In genomic region chr8:12607223-12607622, GRCm38 (mm10) we compare ENCODE assay signal across 9 mouse cellular contexts. TPM values are rescaled to one million over a fixed set of nuclear protein-coding genes. Genes with fewer than 3 reads are reported as not detected.
DNase-seq lines count a peak whose midpoint lies in the region; ATAC-seq and TF ChIP-seq lines count a peak whose summit lies in the region.
"Had no signal": no experiment of that assay in that cellular context is flagged by ENCODE, and none has a peak within 500 bp of the region (broad histone marks: within the 10 kb centered on the region; RNA-seq: fewer than 3 reads in every experiment).

No protein-coding gene starts in this region.

- peaks cover 10% of the 10 kb centered on the region; the same call in 1 of the 2 replicates for H3K27me3 ChIP-seq in embryonic facial prominence, embryonic 10.5 days (replicated peaks; ENCODE audit: low read depth, poor library complexity, severe bottlenecking)
- no peaks in the 10 kb centered on the region for H3K27me3 ChIP-seq in heart, postnatal 0 days (ENCODE audit: control insufficient read depth, insufficient read depth, low read length)
- peaks cover 26% of the 10 kb centered on the region for H3K27me3 ChIP-seq in liver, embryonic 12.5 days (replicated peaks)
- H3K27me3 ChIP-seq in neural tube, embryonic 14.5 days (ENCODE audit: control insufficient read depth, insufficient read depth, low read length) = no peaks in the 10 kb centered on the region; the same call in 1 of the 2 replicates
- H3K27me3 ChIP-seq in testis, adult 2 months (ENCODE audit: control insufficient read depth, insufficient read depth, low read length) = no peaks in the 10 kb centered on the region

- peak; percentile 93 for TF ChIP-seq CTCF in heart, postnatal 0 days (IDR thresholded peaks at IDR 0.05; ENCODE audit: low read depth)
- TF ChIP-seq CTCF in testis, adult 2 months (IDR thresholded peaks at IDR 0.05; ENCODE audit: control insufficient read depth, insufficient read depth, insufficient replicate concordance, low read depth, low read length) = peak; percentile 76; the same call in 1 of the 2 replicates

- no peak for TF ChIP-seq EP300 in heart, postnatal 0 days (IDR thresholded peaks at IDR 0.05; ENCODE audit: low read depth)

- H3K27ac ChIP-seq in embryonic facial prominence, embryonic 10.5 days (replicated peaks) = no peak overlapping the region
- H3K27ac ChIP-seq in heart, postnatal 0 days (ENCODE audit: low read depth) = no peak overlapping the region
- H3K27ac ChIP-seq in liver, embryonic 12.5 days = no peak overlapping the region
- no peak overlapping the region for H3K27ac ChIP-seq in neural tube, embryonic 14.5 days (ENCODE audit: low read depth, low read length)
- H3K27ac ChIP-seq in testis, adult 2 months (ENCODE audit: control insufficient read depth, insufficient read depth, low read depth, low read length) = no peak overlapping the region
- H3K27ac ChIP-seq: embryonic facial prominence, embryonic 15.5 days had no signal

- H3K9me3 ChIP-seq in embryonic facial prominence, embryonic 10.5 days = no peaks in the 10 kb centered on the region
- H3K9me3 ChIP-seq in heart, postnatal 0 days (replicated peaks; ENCODE audit: control insufficient read depth, low read length) = no peaks in the 10 kb centered on the region
- H3K9me3 ChIP-seq in liver, embryonic 12.5 days (replicated peaks) = no peaks in the 10 kb centered on the region
- no peaks in the 10 kb centered on the region for H3K9me3 ChIP-seq in neural tube, embryonic 14.5 days (ENCODE audit: control insufficient read depth, low read length)
- H3K9me3 ChIP-seq: embryonic facial prominence, embryonic 15.5 days had no signal

- peak; percentile 58 for ATAC-seq in heart, postnatal 0 days (ENCODE audit: insufficient read depth, low read depth)
- ATAC-seq in liver, embryonic 12.5 days = peak; percentile 57; the same call in 1 of the 2 replicates
- ATAC-seq in neural tube, embryonic 14.5 days (ENCODE audit: low read depth) = peak; percentile 74

- peak; percentile 84 for DNase-seq in CD4-positive, CD25-positive, alpha-beta regulatory T cell, adult 2 months (ENCODE audit: low read depth, low spot score)
- DNase-seq in adrenal gland, postnatal 14 days = peak; percentile 86
- DNase-seq in embryonic facial prominence, embryonic 10.5 days (ENCODE audit: low spot score) = peak; percentile 84
- peak; percentile 67 for DNase-seq in heart, postnatal 0 days (ENCODE audit: low spot score)
- peak; percentile 86 for DNase-seq in kidney, postnatal 14 days

- no peak overlapping the region for H3K9ac ChIP-seq in heart, postnatal 0 days (replicated peaks; ENCODE audit: low read depth, low read length)
- no peak overlapping the region for H3K9ac ChIP-seq in liver, embryonic 12.5 days
- H3K9ac ChIP-seq in neural tube, embryonic 14.5 days (replicated peaks; ENCODE audit: low read depth, low read length) = no peak overlapping the region
- H3K9ac ChIP-seq: embryonic facial prominence, embryonic 15.5 days had no signal

- TF ChIP-seq POLR2A in testis, adult 2 months (IDR thresholded peaks at IDR 0.05; ENCODE audit: control insufficient read depth, low read depth, low read length) = no peak

- no peak overlapping the region for H3K4me2 ChIP-seq in heart, postnatal 0 days (ENCODE audit: low read depth, low read length)
- no peak overlapping the region for H3K4me2 ChIP-seq in liver, embryonic 12.5 days
- H3K4me2 ChIP-seq in neural tube, embryonic 14.5 days (ENCODE audit: low read depth, low read length) = no peak overlapping the region
- H3K4me2 ChIP-seq: embryonic facial prominence, embryonic 15.5 days had no signal

- 0 out of 2 replicates have a peak, but pooled peaks cover 4% of the 10 kb centered on the region for H3K4me1 ChIP-seq in embryonic facial prominence, embryonic 10.5 days
- H3K4me1 ChIP-seq in heart, postnatal 0 days (ENCODE audit: control insufficient read depth, insufficient read depth) = no peaks in the 10 kb centered on the region
- H3K4me1 ChIP-seq in liver, embryonic 12.5 days = no peaks in the 10 kb centered on the region
- H3K4me1 ChIP-seq in neural tube, embryonic 14.5 days (ENCODE audit: control insufficient read depth, insufficient read depth, low read length) = no peaks in the 10 kb centered on the region
- no peaks in the 10 kb centered on the region for H3K4me1 ChIP-seq in testis, adult 2 months (ENCODE audit: control insufficient read depth, insufficient read depth, low read length)
- H3K4me1 ChIP-seq: embryonic facial prominence, embryonic 15.5 days had no signal

- no peaks in the 10 kb centered on the region for H3K36me3 ChIP-seq in embryonic facial prominence, embryonic 10.5 days (replicated peaks)
- no peaks in the 10 kb centered on the region for H3K36me3 ChIP-seq in heart, postnatal 0 days (replicated peaks; ENCODE audit: control insufficient read depth, insufficient read depth, low read length)
- no peaks in the 10 kb centered on the region for H3K36me3 ChIP-seq in liver, embryonic 12.5 days
- no peaks in the 10 kb centered on the region for H3K36me3 ChIP-seq in neural tube, embryonic 14.5 days (ENCODE audit: control insufficient read depth, insufficient read depth, low read length)
- H3K36me3 ChIP-seq in testis, adult 2 months (ENCODE audit: control insufficient read depth, insufficient read depth, low read length) = no peaks in the 10 kb centered on the region
- H3K36me3 ChIP-seq: embryonic facial prominence, embryonic 15.5 days had no signal

- 17% methylated on average over 6 of the region's 6 CpGs for WGBS in embryonic facial prominence, embryonic 10.5 days
- WGBS in heart, postnatal 0 days = 19% methylated on average over 6 of the region's 6 CpGs
- WGBS in liver, embryonic 12.5 days (ENCODE audit: insufficient replicate concordance) = 22% methylated on average over 6 of the region's 6 CpGs
- 26% methylated on average over 6 of the region's 6 CpGs for WGBS in neural tube, embryonic 14.5 days

- no peak overlapping the region for H3K4me3 ChIP-seq in embryonic facial prominence, embryonic 10.5 days
- no peak overlapping the region for H3K4me3 ChIP-seq in heart, postnatal 0 days (ENCODE audit: low read depth, low read length)
- no peak overlapping the region for H3K4me3 ChIP-seq in liver, embryonic 12.5 days
- H3K4me3 ChIP-seq in neural tube, embryonic 14.5 days (ENCODE audit: low read depth, low read length) = no peak overlapping the region
- H3K4me3 ChIP-seq in testis, adult 2 months (ENCODE audit: control insufficient read depth, low read depth, low read length) = no peak overlapping the region
- H3K4me3 ChIP-seq: embryonic facial prominence, embryonic 15.5 days had no signal

RNA-seq across cellular contexts. Expression of gene Spaca7, which starts 34.4 kb away (rescaled TPM):
- total RNA-seq in adrenal gland, postnatal 14 days (2021) = not detected in 2 replicates
- not detected in 2 replicates for polyA plus RNA-seq in embryonic facial prominence, embryonic 10.5 days (2016; fragmentation: Nextera tagmentation; extraction: Ambion mirVana)
- total RNA-seq in heart, postnatal 0 days (2014; rRNA removed; ENCODE audit: low replicate concordance) = not detected in 2 replicates
- not detected in 2 replicates for polyA plus RNA-seq in heart, postnatal 0 days (2015; fragmentation: Nextera tagmentation; extraction: Ambion mirVana)
- not detected in 2 replicates for polyA plus RNA-seq in liver, embryonic 12.5 days (2016; fragmentation: Nextera tagmentation; extraction: Ambion mirVana)
- polyA plus RNA-seq in neural tube, embryonic 14.5 days (2014; fragmentation: Nextera tagmentation; extraction: Ambion mirVana) = not detected in 2 replicates
- polyA plus RNA-seq in testis, adult 2 months (2012; rRNA removed) = 101 and 184 TPM in 2 replicates
- polyA plus RNA-seq: embryonic facial prominence, embryonic 15.5 days had no signal

Comparison
In these comparisons a context has a peak if more than half of its experiments do, and no peak if none do; other contexts are left out.
1. RNA of gene Spaca7, which starts 34.4 kb away (polyA plus RNA-seq): 101 to 184 TPM in testis, adult 2 months; not detected in embryonic facial prominence, embryonic 10.5 days, not detected in heart, postnatal 0 days, not detected in liver, embryonic 12.5 days and not detected in neural tube, embryonic 14.5 days; every median in the first group is over 100 times any median in the second.
2. Peak in every context shown above with its lines, with median percentiles within 50 percentile points of each other: DNase-seq and ATAC-seq.